Mouse (Mus musculus): ENCODE results near the gene Pdgfc. TPM values are rescaled to one million over a fixed set of nuclear protein-coding genes. Genes with fewer than 3 reads are reported as not detected.

The Pdgfc gene
- polyA plus RNA-seq, 1 experiment from 2014 or later = 0.88 TPM

GRCm38 (mm10) chr3:81057719-81058118 is 21.5 kb downstream of the Pdgfc start:
- DNase-seq = no peak
- H3K36me3 ChIP-seq (replicated peaks; ENCODE audit: insufficient read depth, low read length) = no peaks in the 10 kb centered on the region
- TF ChIP-seq EP300 (IDR thresholded peaks at IDR 0.05; ENCODE audit: low read depth) = no peak
- WGBS (ENCODE audit: insufficient replicate concordance) = 57% methylated on average over 1 of the region's 1 CpGs
- no peaks in the 10 kb centered on the region for H3K4me1 ChIP-seq (ENCODE audit: insufficient read depth)
- no peak overlapping the region for H3K27ac ChIP-seq (ENCODE audit: low read depth)
- H3K4me2 ChIP-seq (ENCODE audit: low read depth, low read length) = no peak overlapping the region
- H3K9me3 ChIP-seq (ENCODE audit: low read length) = no peaks in the 10 kb centered on the region
- no peak overlapping the region for H3K9ac ChIP-seq (replicated peaks)
- H3K27me3 ChIP-seq (ENCODE audit: insufficient read depth, low read length) = no peaks in the 10 kb centered on the region
- no peak overlapping the region for H3K4me3 ChIP-seq (ENCODE audit: low read depth, low read length)
- no peak for ATAC-seq

GRCm38 (mm10) chr3:81058527-81059031 is 22.4 kb downstream of the Pdgfc start:
- Histone ChIP-seq H3K4me1 (ENCODE audit: insufficient read depth) (no peaks in the 10 kb centered on the region), H3K36me3 (replicated peaks; ENCODE audit: insufficient read depth, low read length) (no peaks in the 10 kb centered on the region), H3K9ac (replicated peaks) (no peak overlapping the region), H3K27ac (ENCODE audit: low read depth) (no peak overlapping the region), H3K27me3 (ENCODE audit: insufficient read depth, low read length) (no peaks in the 10 kb centered on the region), H3K9me3 (ENCODE audit: low read length) (no peaks in the 10 kb centered on the region), H3K4me2 (ENCODE audit: low read depth, low read length) (no peak overlapping the region), H3K4me3 (ENCODE audit: low read depth, low read length) (no peak overlapping the region)
- DNase-seq = no peak
- no peak for TF ChIP-seq CTCF (IDR thresholded peaks at IDR 0.05; ENCODE audit: low read depth)
- no peak for TF ChIP-seq EP300 (IDR thresholded peaks at IDR 0.05; ENCODE audit: low read depth)
- 47% methylated on average over 4 of the region's 4 CpGs for WGBS (ENCODE audit: insufficient replicate concordance)
- no peak for ATAC-seq

- Histone ChIP-seq H3K36me3 (replicated peaks; ENCODE audit: insufficient read depth, low read length) (no peaks in the 10 kb centered on the region), H3K27ac (ENCODE audit: low read depth) (no peak overlapping the region), H3K9ac (replicated peaks) (no peak overlapping the region), H3K4me2 (ENCODE audit: low read depth, low read length) (no peak overlapping the region), H3K27me3 (ENCODE audit: insufficient read depth, low read length) (no peaks in the 10 kb centered on the region), H3K4me1 (ENCODE audit: insufficient read depth) (no peaks in the 10 kb centered on the region), H3K4me3 (ENCODE audit: low read depth, low read length) (no peak overlapping the region), H3K9me3 (ENCODE audit: low read length) (no peaks in the 10 kb centered on the region)
- TF ChIP-seq CTCF (IDR thresholded peaks at IDR 0.05; ENCODE audit: low read depth) = no peak
- TF ChIP-seq EP300 (IDR thresholded peaks at IDR 0.05; ENCODE audit: low read depth) = no peak
- ATAC-seq (no peak), DNase-seq (no peak)
- 47% methylated on average over 2 of the region's 2 CpGs for WGBS (ENCODE audit: insufficient replicate concordance)
Observed at GRCm38 (mm10) chr3:81068550-81068949, 32.3 kb downstream of the Pdgfc start.

DNA sequence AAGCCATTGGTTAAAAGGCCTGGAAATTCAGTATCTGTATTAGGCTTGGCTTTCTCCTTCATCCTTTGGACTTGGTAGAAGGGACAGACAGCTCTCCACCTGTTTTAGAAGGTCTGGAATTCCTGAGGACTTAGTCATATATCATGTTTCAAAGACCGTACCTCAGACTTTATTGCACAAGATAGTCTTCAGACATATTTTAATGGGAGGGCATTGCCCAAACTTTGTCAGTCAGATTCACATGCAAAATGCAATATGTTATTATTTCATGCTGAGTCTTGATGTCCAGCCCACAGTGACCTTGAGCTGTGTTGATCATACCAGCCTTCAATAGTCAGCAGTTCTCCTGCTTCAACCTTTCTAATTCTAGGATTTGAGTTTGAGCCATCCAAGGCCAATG is 64.9 kb downstream of the Pdgfc start:
- 79% methylated on average over 1 of the region's 1 CpGs for WGBS (ENCODE audit: insufficient replicate concordance)
- Histone ChIP-seq H3K4me2 (ENCODE audit: low read depth, low read length) (no peak overlapping the region), H3K9me3 (ENCODE audit: low read length) (no peaks in the 10 kb centered on the region), H3K4me3 (ENCODE audit: low read depth, low read length) (no peak overlapping the region), H3K4me1 (ENCODE audit: insufficient read depth) (no peaks in the 10 kb centered on the region), H3K27ac (ENCODE audit: low read depth) (no peak overlapping the region), H3K9ac (replicated peaks) (no peak overlapping the region), H3K27me3 (ENCODE audit: insufficient read depth, low read length) (no peaks in the 10 kb centered on the region), H3K36me3 (replicated peaks; ENCODE audit: insufficient read depth, low read length) (no peaks in the 10 kb centered on the region)
- ATAC-seq (no peak), DNase-seq (no peak)
- no peak for TF ChIP-seq EP300 (IDR thresholded peaks at IDR 0.05; ENCODE audit: low read depth)
- TF ChIP-seq CTCF (IDR thresholded peaks at IDR 0.05; ENCODE audit: low read depth) = no peak

DNA sequence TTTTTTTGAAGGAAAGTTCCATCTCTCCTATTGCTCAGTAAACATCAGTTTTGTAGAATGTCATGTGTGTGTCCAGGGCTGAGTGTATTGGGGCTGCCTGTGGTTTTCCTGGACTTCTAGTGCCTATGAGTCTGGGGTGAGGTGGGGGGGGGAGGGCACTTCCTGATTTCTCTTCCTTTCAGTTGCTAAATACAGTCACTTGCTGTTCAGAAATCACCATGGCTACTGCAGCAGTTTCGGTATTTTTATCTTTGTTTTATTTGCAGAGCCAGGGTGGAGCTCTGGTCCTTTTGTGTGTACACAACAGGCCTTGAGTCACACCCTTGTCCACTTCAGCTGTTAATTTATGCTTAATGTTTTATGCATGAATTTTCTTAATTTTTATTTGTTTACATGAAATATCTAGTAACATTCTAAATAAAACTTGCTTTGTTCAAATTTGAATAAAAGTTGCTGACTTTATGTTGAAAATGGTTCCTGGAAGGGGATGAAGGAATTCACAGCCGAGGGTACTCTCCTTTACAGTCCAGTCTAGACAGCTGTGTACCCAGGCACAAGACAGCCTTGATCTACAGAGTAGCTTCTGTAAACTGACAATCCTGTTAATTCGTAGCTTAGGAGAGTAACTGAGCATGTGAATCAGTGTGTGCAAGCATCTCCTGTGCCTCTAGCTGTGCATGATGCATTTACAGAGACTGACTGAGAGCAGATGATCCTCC is 66.1 kb downstream of the Pdgfc start:
- ATAC-seq (0 out of 2 replicates have a peak, but pooled peaks have one; percentile 36), DNase-seq (peak; percentile 46)
- Histone ChIP-seq H3K9ac (replicated peaks) (no peak overlapping the region), H3K27me3 (ENCODE audit: insufficient read depth, low read length) (no peaks in the 10 kb centered on the region), H3K36me3 (replicated peaks; ENCODE audit: insufficient read depth, low read length) (no peaks in the 10 kb centered on the region), H3K4me3 (ENCODE audit: low read depth, low read length) (no peak overlapping the region), H3K27ac (ENCODE audit: low read depth) (no peak overlapping the region), H3K9me3 (ENCODE audit: low read length) (no peaks in the 10 kb centered on the region), H3K4me1 (ENCODE audit: insufficient read depth) (no peaks in the 10 kb centered on the region), H3K4me2 (ENCODE audit: low read depth, low read length) (no peak overlapping the region)
- 15% methylated on average over 3 of the region's 3 CpGs for WGBS (ENCODE audit: insufficient replicate concordance)
- TF ChIP-seq EP300 (IDR thresholded peaks at IDR 0.05; ENCODE audit: low read depth) (no peak), CTCF (IDR thresholded peaks at IDR 0.05; ENCODE audit: low read depth) (no peak)

DNA sequence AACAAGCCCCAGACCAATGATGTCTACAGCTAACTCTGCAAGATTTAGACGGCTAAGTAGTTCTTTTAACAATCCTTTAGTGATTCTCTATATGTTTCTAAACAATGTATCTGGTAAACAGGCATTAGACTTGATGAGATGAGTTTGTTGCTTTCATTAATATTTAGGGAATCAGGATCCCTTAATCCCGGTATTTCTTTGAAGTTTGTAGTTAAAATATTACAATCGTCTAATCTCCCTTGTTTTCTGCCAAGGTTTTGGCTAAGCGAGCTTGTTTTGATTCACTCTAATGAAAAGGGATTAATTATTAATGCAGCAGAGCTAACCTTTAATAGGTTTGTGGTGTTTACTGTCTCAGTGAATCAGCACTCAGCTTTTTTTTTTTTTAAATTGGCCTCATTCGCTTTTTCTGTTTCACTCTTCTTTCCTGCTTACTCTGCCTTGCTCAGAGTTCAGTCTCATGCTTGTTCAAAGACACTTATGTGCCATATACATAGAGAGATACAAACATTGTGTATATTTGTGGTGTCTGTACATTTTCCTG is 66.7 kb downstream of the Pdgfc start:
- H3K27me3 ChIP-seq (ENCODE audit: insufficient read depth, low read length) = no peaks in the 10 kb centered on the region
- H3K27ac ChIP-seq (ENCODE audit: low read depth) = no peak overlapping the region
- TF ChIP-seq EP300 (IDR thresholded peaks at IDR 0.05; ENCODE audit: low read depth) (no peak), CTCF (IDR thresholded peaks at IDR 0.05; ENCODE audit: low read depth) (no peak)
- ATAC-seq (no peak), DNase-seq (no peak)
- no peaks in the 10 kb centered on the region for H3K36me3 ChIP-seq (replicated peaks; ENCODE audit: insufficient read depth, low read length)
- H3K9me3 ChIP-seq (ENCODE audit: low read length) = no peaks in the 10 kb centered on the region
- H3K4me2 ChIP-seq (ENCODE audit: low read depth, low read length) = no peak overlapping the region
- H3K4me3 ChIP-seq (ENCODE audit: low read depth, low read length) = no peak overlapping the region
- no peaks in the 10 kb centered on the region for H3K4me1 ChIP-seq (ENCODE audit: insufficient read depth)
- 66% methylated on average over 5 of the region's 5 CpGs for WGBS (ENCODE audit: insufficient replicate concordance)
- no peak overlapping the region for H3K9ac ChIP-seq (replicated peaks)

Data from liver, postnatal 0 days (tissue).